Mouse (Mus musculus): ENCODE data around the gene Plaur.

DNA sequence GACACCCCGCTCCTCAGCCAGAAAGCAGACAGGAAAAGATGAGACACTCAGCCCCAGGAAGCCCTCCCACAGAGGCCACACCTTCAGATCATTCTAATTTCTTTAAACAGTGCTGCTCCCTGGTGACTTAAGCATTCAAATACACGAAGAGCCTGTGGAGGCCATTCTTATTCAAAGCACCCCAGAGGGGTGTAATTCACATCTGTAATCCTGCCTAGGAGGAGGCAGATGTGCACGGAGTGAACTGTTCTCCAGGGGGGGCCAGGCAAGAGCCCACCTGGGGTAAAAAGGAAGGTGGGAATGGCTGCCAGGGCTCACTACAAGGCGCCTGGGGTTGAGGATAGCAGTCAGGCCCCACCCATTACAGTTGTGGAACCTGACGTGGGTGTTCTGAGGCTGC lies 54.8 kb downstream of the Plaur start:
- TF ChIP-seq MAFK (IDR thresholded peaks at IDR 0.05; ENCODE audit: insufficient read depth, low read depth, low read length) (no peak), ZC3H11A (IDR thresholded peaks at IDR 0.05; ENCODE audit: borderline replicate concordance, low read depth, low read length) (no peak), ZNF384 (IDR thresholded peaks at IDR 0.05; ENCODE audit: low read depth, low read length) (no peak)

All from ES-E14 (cell line).